Mouse (Mus musculus) E14TG2a.4 (cell line): ENCODE measurements around the gene Serinc3.
"Not testable (repeated sequence)": the region's sequence is repeated elsewhere in the genome, so short reads cannot be mapped to it uniquely, and the experiment has no call there.

Experiments
- H3K27me3 ChIP-seq: 2 replicates; pipeline ENCODE4 v1.6.1; 2014; ENCODE audit warnings: low read length, control low read depth; ENCODE audit not compliant: insufficient read depth
- H3K36me3 ChIP-seq: 2 replicates; pipeline ENCODE4 v1.6.1; 2014; ENCODE audit warnings: low read length, control low read depth; ENCODE audit not compliant: insufficient read depth
- H3K4me1 ChIP-seq: replicated peaks from 2 replicates; pipeline ENCODE4 v1.6.1; 2014; ENCODE audit warnings: low read depth, low read length, control low read depth
- H3K4me3 ChIP-seq: replicated peaks from 2 replicates; pipeline ENCODE4 v1.5.1; 2014; ENCODE audit warnings: mild to moderate bottlenecking, low read length
- H3K9me3 ChIP-seq: 2 replicates; pipeline ENCODE4 v1.6.1; 2014; ENCODE audit warnings: low read length, control low read depth
- CTCF ChIP-seq: conservative IDR thresholded peaks from 2 replicates; pipeline ENCODE4 v1.5.1; 2014; ENCODE audit warnings: low read length
- NANOG ChIP-seq: IDR thresholded peaks from 2 replicates; pipeline ENCODE4 v1.6.1; 2014; ENCODE audit warnings: borderline replicate concordance, low read length, mixed read lengths
- POU5F1 ChIP-seq: IDR thresholded peaks from 2 replicates; pipeline ENCODE4 v1.6.1; 2014; ENCODE audit warnings: low read length, borderline replicate concordance

Serinc3 gene

GRCm38 (mm10) chr2:163642685-163643575 lies 2.0 kb downstream of the Serinc3 start:
- peaks cover 52% of the 10 kb centered on the region for H3K4me1 ChIP-seq
- H3K4me3 ChIP-seq, result no peak overlapping the region
- TF ChIP-seq CTCF (no peak), POU5F1 (no peak), NANOG (no peak)
- H3K27me3 ChIP-seq, result no peaks in the 10 kb centered on the region
- H3K9me3 ChIP-seq, result no peaks in the 10 kb centered on the region
- H3K36me3 ChIP-seq, result peaks cover 15% of the 10 kb centered on the region

GRCm38 (mm10) chr2:163641681-163642080 lies 3.2 kb downstream of the Serinc3 start:
- TF ChIP-seq POU5F1, result no peak
- no peak for TF ChIP-seq NANOG
- TF ChIP-seq CTCF, result no peak
- Histone ChIP-seq H3K9me3 (no peaks in the 10 kb centered on the region), H3K36me3 (peaks cover 27% of the 10 kb centered on the region), H3K4me1 (peaks cover 57% of the 10 kb centered on the region), H3K27me3 (no peaks in the 10 kb centered on the region), H3K4me3 (no peak overlapping the region)

GRCm38 (mm10) chr2:163640493-163640892 lies 4.4 kb downstream of the Serinc3 start:
- Histone ChIP-seq H3K36me3 (peaks cover 37% of the 10 kb centered on the region), H3K9me3 (no peaks in the 10 kb centered on the region), H3K27me3 (no peaks in the 10 kb centered on the region), H3K4me3 (no peak overlapping the region), H3K4me1 (peaks cover 47% of the 10 kb centered on the region)
- TF ChIP-seq POU5F1 (no peak), CTCF (no peak), NANOG (no peak)

GRCm38 (mm10) chr2:163637655-163638266 lies 7.2 kb downstream of the Serinc3 start:
- Histone ChIP-seq H3K36me3 (peaks cover 55% of the 10 kb centered on the region), H3K4me3 (no peak overlapping the region), H3K9me3 (no peaks in the 10 kb centered on the region), H3K4me1 (peaks cover 36% of the 10 kb centered on the region), H3K27me3 (no peaks in the 10 kb centered on the region)
- TF ChIP-seq CTCF (no peak), POU5F1 (no peak), NANOG (no peak)

- TF ChIP-seq POU5F1 (no peak), NANOG (no peak), CTCF (no peak)
- Histone ChIP-seq H3K36me3 (peaks cover 66% of the 10 kb centered on the region), H3K27me3 (no peaks in the 10 kb centered on the region), H3K4me3 (no peak overlapping the region), H3K4me1 (peaks cover 25% of the 10 kb centered on the region), H3K9me3 (no peaks in the 10 kb centered on the region)
Measured at GRCm38 (mm10) chr2:163636057-163636456, 8.9 kb downstream of the Serinc3 start.

GRCm38 (mm10) chr2:163634211-163634610 lies 10.7 kb downstream of the Serinc3 start:
- peaks cover 19% of the 10 kb centered on the region for H3K4me1 ChIP-seq
- no peaks in the 10 kb centered on the region for H3K27me3 ChIP-seq
- H3K36me3 ChIP-seq, result peaks cover 72% of the 10 kb centered on the region
- no peaks in the 10 kb centered on the region for H3K9me3 ChIP-seq
- TF ChIP-seq NANOG, result no peak
- TF ChIP-seq CTCF, result no peak
- TF ChIP-seq POU5F1, result no peak
- no peak overlapping the region for H3K4me3 ChIP-seq

GRCm38 (mm10) chr2:163631715-163632114 lies 13.2 kb downstream of the Serinc3 start:
- no peaks in the 10 kb centered on the region for H3K27me3 ChIP-seq
- peaks cover 76% of the 10 kb centered on the region for H3K36me3 ChIP-seq
- H3K4me1 ChIP-seq, result no peaks in the 10 kb centered on the region
- TF ChIP-seq NANOG, result no peak
- TF ChIP-seq CTCF, result peak; percentile 46
- no peaks in the 10 kb centered on the region for H3K9me3 ChIP-seq
- no peak overlapping the region for H3K4me3 ChIP-seq

GRCm38 (mm10) chr2:163631223-163631622 lies 13.7 kb downstream of the Serinc3 start:
- no peak for TF ChIP-seq NANOG
- no peak for TF ChIP-seq POU5F1
- no peak for TF ChIP-seq CTCF
- H3K4me1 ChIP-seq, result no peaks in the 10 kb centered on the region
- no peak overlapping the region for H3K4me3 ChIP-seq
- no peaks in the 10 kb centered on the region for H3K27me3 ChIP-seq
- no peaks in the 10 kb centered on the region for H3K9me3 ChIP-seq
- H3K36me3 ChIP-seq, result peaks cover 76% of the 10 kb centered on the region

- H3K27me3 ChIP-seq, H3K4me3 ChIP-seq, H3K9me3 ChIP-seq, H3K4me1 ChIP-seq: not testable (repeated sequence)
- peaks cover 64% of the 10 kb centered on the region for H3K36me3 ChIP-seq
Measured at GRCm38 (mm10) chr2:163621401-163621800, 23.5 kb downstream of the Serinc3 start.
